Mouse (Mus musculus) limb, embryonic 13.5 days (tissue): ENCODE results near the gene Diras1. TPM values are rescaled to one million over a fixed set of nuclear protein-coding genes. Genes with fewer than 3 reads are reported as not detected.
"Not testable (repeated sequence)": the region's sequence is repeated elsewhere in the genome, so short reads cannot be mapped to it uniquely, and the experiment has no call there.

Experiments
- ATAC-seq: fragments of 200-750 bp; cut with Nextera tagmentation; 2 replicates; pipeline ENCODE4 v1.8.0; 2017; ENCODE audit warnings: low read depth, moderate number of reproducible peaks, moderate TSS enrichment; ENCODE audit not compliant: low FRiP score
- H3K27ac ChIP-seq: fragments of 300-500 bp; sonication (generic); 2 replicates; pipeline ENCODE4 v1.5.1; 2015; ENCODE audit warnings: inconsistent platforms, mild to moderate bottlenecking, moderate library complexity
- H3K27me3 ChIP-seq: fragments of 300-500 bp; sonication (generic); 2 replicates; pipeline ENCODE4 v1.6.1; 2015; ENCODE audit warnings: mild to moderate bottlenecking, inconsistent platforms
- H3K36me3 ChIP-seq: fragments of 300-500 bp; sonication (generic); 2 replicates; pipeline ENCODE4 v1.6.1; 2015; ENCODE audit warnings: inconsistent platforms, mild to moderate bottlenecking, moderate library complexity
- H3K4me1 ChIP-seq: fragments of 300-500 bp; sonication (generic); 2 replicates; pipeline ENCODE4 v1.6.1; 2015; ENCODE audit warnings: inconsistent platforms
- H3K4me2 ChIP-seq: fragments of 300-500 bp; sonication (generic); replicated peaks from 2 replicates; pipeline ENCODE4 v1.6.1; 2015; ENCODE audit warnings: inconsistent platforms, mild to moderate bottlenecking, moderate library complexity
- H3K4me3 ChIP-seq: fragments of 300-500 bp; sonication (generic); 2 replicates; pipeline ENCODE4 v1.5.1; 2015; ENCODE audit warnings: moderate library complexity, mild to moderate bottlenecking, inconsistent platforms
- H3K9ac ChIP-seq: fragments of 300-500 bp; sonication (generic); 2 replicates; pipeline ENCODE4 v1.6.1; 2015; ENCODE audit warnings: mild to moderate bottlenecking, inconsistent platforms
- H3K9me3 ChIP-seq: fragments of 300-500 bp; sonication (generic); 2 replicates; pipeline ENCODE4 v1.6.1; 2016; ENCODE audit warnings: inconsistent platforms
- WGBS: fragments of 180-500 bp; shearing (Covaris S2); methylation state at CpG from one replicate; pipeline ENCODE4 v1.1.7; 2015; 5-methylcytosine and 5-hydroxymethylcytosine counted together
- polyA plus RNA-seq: library from polyadenylated mRNA; unstranded; fragments of >200 nt; fragmentation: Nextera tagmentation; extraction: Ambion mirVana; gene quantifications from 2 replicates; pipeline ENCODE4 v1.2.1, GENCODE M21; 2015

The Diras1 gene
- polyA plus RNA-seq, 1 experiment from 2014 or later, result 0.15 TPM

- H3K4me1 ChIP-seq, result peaks cover 9% of the 10 kb centered on the region
- no peaks in the 10 kb centered on the region for H3K9me3 ChIP-seq
- H3K27ac ChIP-seq, result no peak overlapping the region
- no peak for ATAC-seq
- peak overlapping the region; percentile 44; the same call in 1 of the 2 replicates for H3K4me2 ChIP-seq
- peaks cover 41% of the 10 kb centered on the region for H3K27me3 ChIP-seq
- WGBS, result 49% methylated on average over 4 of the region's 4 CpGs
- 0 out of 2 replicates have a peak overlapping the region, but pooled peaks have one; percentile 25 for H3K9ac ChIP-seq
- H3K4me3 ChIP-seq, result 0 out of 2 replicates have a peak overlapping the region, but pooled peaks have one; percentile 12
- no peaks in the 10 kb centered on the region for H3K36me3 ChIP-seq
Measured at GRCm38 (mm10) chr10:80994621-80995020, 30.8 kb downstream of the Diras1 start.

DNA sequence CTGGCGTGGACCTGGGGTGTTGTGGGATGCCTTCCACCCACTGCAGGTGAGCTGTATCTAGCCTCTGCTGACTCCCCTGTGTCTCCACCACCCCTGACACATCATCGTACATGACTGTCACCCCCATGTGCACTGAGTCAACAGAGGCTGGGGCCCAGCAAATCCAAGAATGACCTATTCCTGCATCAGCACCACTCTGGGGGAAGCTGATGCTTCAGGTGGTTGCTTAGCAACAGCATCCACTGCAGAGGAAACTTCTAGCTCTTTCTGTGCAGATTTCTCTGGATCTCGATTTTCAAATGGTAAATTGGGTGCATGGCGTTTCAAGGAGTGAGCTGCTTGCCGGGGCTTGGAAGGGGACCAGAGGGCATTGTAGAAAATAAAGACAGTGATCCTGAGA, 32.2 kb downstream of the Diras1 start:
- H3K27me3 ChIP-seq, result peaks cover 35% of the 10 kb centered on the region
- H3K4me3 ChIP-seq, result no peak overlapping the region
- no peak overlapping the region for H3K4me2 ChIP-seq
- ATAC-seq, result no peak
- 73% methylated on average over 5 of the region's 5 CpGs for WGBS
- no peak overlapping the region for H3K27ac ChIP-seq
- no peaks in the 10 kb centered on the region for H3K9me3 ChIP-seq
- H3K36me3 ChIP-seq, result no peaks in the 10 kb centered on the region
- H3K9ac ChIP-seq, result peak overlapping the region; percentile 20; the same call in 1 of the 2 replicates
- peaks cover 3% of the 10 kb centered on the region; the same call in 1 of the 2 replicates for H3K4me1 ChIP-seq

DNA sequence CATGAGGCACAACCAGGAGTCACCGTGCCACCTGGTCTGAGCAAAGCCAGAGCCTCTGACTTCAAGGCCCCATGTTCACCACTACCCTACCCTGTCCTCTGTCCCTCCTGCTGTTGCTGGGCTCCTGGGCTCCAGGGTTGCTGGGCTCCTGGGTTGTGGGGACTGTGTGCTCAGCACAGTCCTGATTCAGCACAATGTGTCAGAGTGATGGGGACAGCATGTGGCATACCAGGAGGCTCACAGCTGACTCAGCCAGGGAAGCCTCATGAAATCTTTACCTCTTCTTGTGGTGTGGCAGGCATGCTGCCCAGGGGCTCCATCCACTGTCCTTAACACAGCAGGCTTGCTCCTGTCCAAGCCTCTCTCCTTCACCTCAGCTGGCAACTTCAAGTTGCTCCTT, 33.5 kb downstream of the Diras1 start:
- peaks cover 9% of the 10 kb centered on the region for H3K4me1 ChIP-seq
- H3K9me3 ChIP-seq, result no peaks in the 10 kb centered on the region
- no peak overlapping the region for H3K4me2 ChIP-seq
- H3K4me3 ChIP-seq, result no peak overlapping the region
- H3K9ac ChIP-seq, result no peak overlapping the region
- H3K27me3 ChIP-seq, result peaks cover 31% of the 10 kb centered on the region
- ATAC-seq, result no peak
- no peaks in the 10 kb centered on the region for H3K36me3 ChIP-seq
- WGBS, result 89% methylated on average over 1 of the region's 1 CpGs
- H3K27ac ChIP-seq, result no peak overlapping the region

DNA sequence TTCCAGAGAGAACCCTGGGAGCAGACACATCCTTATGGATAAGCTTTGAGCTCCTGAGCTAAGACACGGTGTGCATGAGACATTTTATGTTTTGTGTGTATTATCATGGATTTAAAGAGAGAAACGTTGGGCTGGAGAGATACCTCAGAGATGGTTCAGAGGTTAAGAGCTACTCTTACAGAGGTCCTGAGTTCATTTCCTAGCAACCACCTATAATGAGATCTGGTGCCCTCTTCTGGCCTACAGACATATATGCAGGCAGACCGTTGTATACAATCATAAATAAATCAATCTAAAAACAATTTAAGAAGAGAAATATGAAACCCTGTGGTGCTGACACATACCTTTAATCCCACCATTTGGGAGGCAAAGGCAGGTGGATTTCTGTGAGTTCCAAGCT, 34.5 kb downstream of the Diras1 start:
- 14% methylated on average over 3 of the region's 3 CpGs for WGBS
- H3K9ac ChIP-seq, result no peak overlapping the region
- H3K27ac ChIP-seq, result no peak overlapping the region
- no peaks in the 10 kb centered on the region for H3K36me3 ChIP-seq
- H3K4me2 ChIP-seq, result no peak overlapping the region
- ATAC-seq, result no peak
- H3K9me3 ChIP-seq, result no peaks in the 10 kb centered on the region
- peaks cover 39% of the 10 kb centered on the region for H3K27me3 ChIP-seq
- H3K4me3 ChIP-seq, result no peak overlapping the region
- peaks cover 9% of the 10 kb centered on the region for H3K4me1 ChIP-seq

- H3K27me3 ChIP-seq, result peaks cover 45% of the 10 kb centered on the region
- peaks cover 14% of the 10 kb centered on the region for H3K4me1 ChIP-seq
- H3K9me3 ChIP-seq, result no peaks in the 10 kb centered on the region
- H3K9ac ChIP-seq, result no peak overlapping the region
- no peaks in the 10 kb centered on the region for H3K36me3 ChIP-seq
- no peak overlapping the region for H3K27ac ChIP-seq
- 77% methylated on average over 7 of the region's 7 CpGs for WGBS
- H3K4me3 ChIP-seq, result no peak overlapping the region
- ATAC-seq, result no peak
- no peak overlapping the region for H3K4me2 ChIP-seq
Measured at GRCm38 (mm10) chr10:80990406-80990805, 35.1 kb downstream of the Diras1 start.

GRCm38 (mm10) chr10:80989854-80990253, 35.6 kb downstream of the Diras1 start:
- H3K4me2 ChIP-seq, H3K36me3 ChIP-seq, H3K9ac ChIP-seq, H3K9me3 ChIP-seq, H3K4me3 ChIP-seq, H3K27ac ChIP-seq, ATAC-seq: not testable (repeated sequence)
- H3K4me1 ChIP-seq, result peaks cover 14% of the 10 kb centered on the region
- H3K27me3 ChIP-seq, result peaks cover 51% of the 10 kb centered on the region
- WGBS, result 63% methylated on average over 4 of the region's 4 CpGs

GRCm38 (mm10) chr10:80989446-80989845, 36.0 kb downstream of the Diras1 start:
- Histone ChIP-seq H3K9me3 (no peaks in the 10 kb centered on the region), H3K27me3 (peaks cover 51% of the 10 kb centered on the region), H3K4me1 (peaks cover 14% of the 10 kb centered on the region), H3K36me3 (no peaks in the 10 kb centered on the region), H3K9ac (no peak overlapping the region), H3K4me2 (no peak overlapping the region), H3K4me3 (no peak overlapping the region), H3K27ac (no peak overlapping the region)
- WGBS, result 68% methylated on average over 5 of the region's 6 CpGs
- ATAC-seq, result no peak

DNA sequence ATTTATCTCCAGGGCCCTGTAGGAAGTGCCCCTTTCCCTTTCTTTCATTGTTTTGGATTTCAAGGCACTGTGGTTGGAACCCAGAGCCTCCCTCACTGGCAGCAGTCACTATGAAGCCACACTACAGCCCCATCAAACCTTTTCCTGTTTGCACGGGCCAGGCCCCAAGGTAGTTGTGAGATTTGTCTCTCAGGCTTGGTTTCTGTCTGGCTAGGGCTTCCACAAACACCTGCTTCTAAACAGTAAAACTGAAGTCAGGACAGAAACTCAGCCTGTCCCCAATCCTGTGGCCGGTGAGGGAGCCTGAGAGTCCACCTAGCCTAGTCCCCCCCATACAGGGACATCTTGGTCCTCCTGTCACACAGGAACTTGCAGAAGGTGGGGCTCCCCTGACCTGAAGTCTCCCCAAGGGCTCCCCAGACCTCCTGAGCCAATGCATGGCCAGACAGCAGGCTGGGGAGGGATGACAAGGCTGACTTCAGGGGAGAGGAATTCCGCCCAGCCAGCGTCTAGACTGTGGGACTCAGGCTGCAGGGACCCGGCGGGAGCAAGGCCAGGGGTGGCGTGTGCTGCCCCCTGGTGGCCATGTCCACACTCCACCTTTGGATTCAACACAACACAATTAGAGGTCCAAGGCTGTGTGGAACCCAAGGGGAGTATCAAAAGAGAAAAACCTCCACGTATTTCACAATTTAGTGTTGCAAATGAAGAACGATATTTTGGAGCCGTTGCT, 37.6 kb downstream of the Diras1 start:
- Histone ChIP-seq H3K4me1 (peaks cover 14% of the 10 kb centered on the region), H3K4me2 (0 out of 2 replicates have a peak overlapping the region, but pooled peaks have one; percentile 35), H3K9me3 (no peaks in the 10 kb centered on the region), H3K36me3 (no peaks in the 10 kb centered on the region), H3K27me3 (peaks cover 55% of the 10 kb centered on the region), H3K27ac (peak overlapping the region; percentile 58; the same call in 1 of the 2 replicates), H3K9ac (no peak overlapping the region; the same call in 1 of the 2 replicates), H3K4me3 (peak overlapping the region; percentile 4; the same call in 1 of the 2 replicates)
- ATAC-seq, result peak; percentile 89
- 8% methylated on average over 10 of the region's 10 CpGs for WGBS

- no peak overlapping the region for H3K4me3 ChIP-seq
- no peaks in the 10 kb centered on the region for H3K9me3 ChIP-seq
- H3K36me3 ChIP-seq, result no peaks in the 10 kb centered on the region
- no peak for ATAC-seq
- 72% methylated on average over 6 of the region's 6 CpGs for WGBS
- peaks cover 14% of the 10 kb centered on the region for H3K4me1 ChIP-seq
- H3K27me3 ChIP-seq, result peaks cover 60% of the 10 kb centered on the region
- no peak overlapping the region for H3K9ac ChIP-seq
- no peak overlapping the region for H3K4me2 ChIP-seq
- H3K27ac ChIP-seq, result no peak overlapping the region
Measured at GRCm38 (mm10) chr10:80986754-80987153, 38.7 kb downstream of the Diras1 start.

GRCm38 (mm10) chr10:80985970-80986701, 39.3 kb downstream of the Diras1 start:
- ATAC-seq, result no peak
- peaks cover 14% of the 10 kb centered on the region for H3K4me1 ChIP-seq
- H3K9me3 ChIP-seq, result no peaks in the 10 kb centered on the region
- WGBS, result 32% methylated on average over 13 of the region's 13 CpGs
- peak overlapping the region; percentile 14; the same call in 1 of the 2 replicates for H3K9ac ChIP-seq
- H3K4me3 ChIP-seq, result peak overlapping the region; percentile 25
- peak overlapping the region; percentile 54 for H3K4me2 ChIP-seq
- H3K36me3 ChIP-seq, result no peaks in the 10 kb centered on the region
- H3K27me3 ChIP-seq, result peaks cover 60% of the 10 kb centered on the region
- no peak overlapping the region for H3K27ac ChIP-seq

DNA sequence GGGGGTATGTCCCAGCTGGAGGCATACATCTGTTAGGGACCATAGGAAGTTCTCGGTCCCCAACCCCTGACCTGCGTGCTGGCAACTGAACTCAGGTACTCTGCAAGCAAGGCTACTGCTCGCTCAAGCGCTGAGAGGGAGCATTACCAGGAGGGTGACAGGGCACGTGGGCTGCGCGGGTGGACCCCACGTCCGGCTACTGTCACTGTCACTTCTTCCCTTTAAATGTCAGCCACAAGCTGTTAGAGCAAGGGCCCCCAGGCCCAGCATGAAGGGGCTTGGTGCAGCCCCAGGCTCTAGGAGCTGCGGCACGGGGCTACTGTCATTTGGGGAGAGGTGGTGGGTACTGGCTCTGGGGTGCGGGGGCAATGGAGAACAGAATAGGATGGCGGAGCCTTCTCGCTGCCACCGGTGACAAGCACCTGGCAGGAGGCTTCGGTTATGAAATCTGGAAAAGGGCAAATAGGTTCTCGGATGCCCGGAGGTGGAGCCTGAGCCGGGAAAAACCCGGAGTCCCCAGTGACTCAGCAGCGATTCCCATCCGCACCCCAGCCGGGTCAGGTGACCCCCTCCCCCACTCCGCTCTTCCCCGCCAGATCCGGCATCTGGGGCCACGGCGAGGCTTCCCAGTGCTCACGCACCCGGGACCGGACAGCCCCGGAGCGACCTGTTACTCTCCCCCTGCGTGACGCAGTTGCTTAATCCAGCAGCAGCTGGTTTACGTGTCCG, 40.1 kb downstream of the Diras1 start:
- 11% methylated on average over 37 of the region's 37 CpGs for WGBS
- Histone ChIP-seq H3K27ac (no peak overlapping the region), H3K9me3 (no peaks in the 10 kb centered on the region), H3K4me2 (peak overlapping the region; percentile 54), H3K4me3 (peak overlapping the region; percentile 25), H3K4me1 (peaks cover 14% of the 10 kb centered on the region), H3K9ac (peak overlapping the region; percentile 14; the same call in 1 of the 2 replicates), H3K36me3 (no peaks in the 10 kb centered on the region), H3K27me3 (peaks cover 60% of the 10 kb centered on the region)
- no peak for ATAC-seq

- Histone ChIP-seq H3K36me3 (no peaks in the 10 kb centered on the region), H3K9ac (no peak overlapping the region), H3K4me3 (no peak overlapping the region), H3K4me2 (no peak overlapping the region), H3K27ac (no peak overlapping the region), H3K27me3 (peaks cover 58% of the 10 kb centered on the region), H3K9me3 (no peaks in the 10 kb centered on the region), H3K4me1 (peaks cover 14% of the 10 kb centered on the region)
- no peak for ATAC-seq
- 87% methylated on average over 12 of the region's 12 CpGs for WGBS
Measured at GRCm38 (mm10) chr10:80984223-80984622, 41.2 kb downstream of the Diras1 start.
